Mouse (Mus musculus) lung, postnatal 36 days (tissue): ENCODE data around the gene Vps45.

Source experiments
- DNase-seq: peaks from one replicate; pipeline ENCODE4 v3.0.0; 2022; ENCODE audit warnings: mixed read lengths

Gene Vps45

DNA sequence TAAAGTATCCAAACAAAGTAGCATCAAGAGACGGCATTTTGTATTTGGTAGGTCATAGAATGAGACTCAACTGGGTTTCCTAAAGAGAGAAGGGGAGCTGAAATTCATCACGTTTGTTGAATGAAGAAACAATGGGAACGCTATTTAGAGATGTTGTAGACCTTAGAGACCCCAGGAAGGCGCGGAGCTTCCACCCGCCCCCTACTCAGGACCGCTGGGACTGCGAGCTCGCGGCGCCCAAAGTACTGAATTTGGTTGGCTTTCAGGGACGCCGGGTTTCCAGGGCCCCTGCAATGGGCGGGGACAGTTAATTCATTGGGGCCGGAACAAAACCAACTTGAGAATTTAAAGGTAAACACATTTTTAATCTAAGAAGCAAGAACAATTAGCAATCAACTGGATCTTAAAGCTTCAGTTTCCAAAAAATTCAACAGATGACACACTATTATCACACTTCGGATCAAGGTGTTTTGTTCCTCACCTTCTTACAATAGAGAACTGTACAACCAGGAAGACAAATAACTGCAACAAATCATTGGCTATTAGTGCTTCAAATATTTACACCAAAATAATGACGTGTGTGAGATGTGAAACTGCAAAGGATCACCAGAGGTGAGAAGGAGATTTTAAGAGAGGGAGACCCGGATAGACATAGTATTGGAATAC is at the start of gene Vps45:
TSS of gene Vps45 (minus strand) at position 236 of the 666 bp plus-strand sequence.
- peak; percentile 80 for DNase-seq

DNA sequence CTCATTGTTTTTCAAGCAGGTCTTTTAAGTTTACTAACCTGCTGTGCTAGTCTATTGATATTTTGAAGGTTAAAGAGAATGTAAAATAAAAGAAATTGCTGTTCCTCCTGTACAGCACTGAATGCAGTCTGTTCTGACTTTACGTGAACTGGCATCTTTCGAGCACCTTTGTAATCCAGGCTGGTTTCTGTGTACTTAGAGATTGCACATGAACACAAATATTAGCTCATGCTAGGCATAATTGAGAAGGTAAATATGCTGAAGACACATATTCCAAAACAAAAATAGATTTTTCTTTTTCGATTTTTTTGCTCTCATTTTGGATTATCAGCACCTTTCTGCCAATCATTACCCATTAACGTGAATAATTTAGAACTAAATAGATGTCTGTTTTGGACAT is 47.9 kb upstream of the Vps45 start:
- no peak for DNase-seq

DNA sequence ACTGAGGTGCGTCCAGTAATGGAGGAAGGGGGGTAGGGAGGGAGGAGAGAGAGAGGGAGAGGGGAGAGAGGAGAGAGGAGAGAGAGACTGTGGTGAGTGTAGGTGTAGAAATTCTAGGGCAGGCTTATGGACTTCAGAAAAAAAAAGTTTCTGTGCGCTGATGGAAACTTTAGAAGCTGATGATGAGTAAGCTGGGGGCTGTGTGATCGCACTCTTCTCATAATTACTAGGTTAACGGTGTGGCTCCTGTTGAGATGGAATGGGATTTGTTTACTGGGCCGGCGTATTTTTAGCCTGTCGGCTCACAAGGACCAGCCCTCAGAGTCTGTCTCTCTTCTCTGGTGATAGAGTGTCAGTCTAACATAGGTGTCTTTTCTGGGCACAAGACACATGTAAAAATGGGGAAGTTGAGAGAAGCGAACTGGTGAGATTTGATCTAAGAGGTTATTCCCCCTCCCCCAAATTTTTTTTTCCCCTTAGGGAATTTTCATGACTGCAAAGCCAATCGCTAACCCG is 47.0 kb upstream of the Vps45 start:
- peak; percentile 21 for DNase-seq

DNA sequence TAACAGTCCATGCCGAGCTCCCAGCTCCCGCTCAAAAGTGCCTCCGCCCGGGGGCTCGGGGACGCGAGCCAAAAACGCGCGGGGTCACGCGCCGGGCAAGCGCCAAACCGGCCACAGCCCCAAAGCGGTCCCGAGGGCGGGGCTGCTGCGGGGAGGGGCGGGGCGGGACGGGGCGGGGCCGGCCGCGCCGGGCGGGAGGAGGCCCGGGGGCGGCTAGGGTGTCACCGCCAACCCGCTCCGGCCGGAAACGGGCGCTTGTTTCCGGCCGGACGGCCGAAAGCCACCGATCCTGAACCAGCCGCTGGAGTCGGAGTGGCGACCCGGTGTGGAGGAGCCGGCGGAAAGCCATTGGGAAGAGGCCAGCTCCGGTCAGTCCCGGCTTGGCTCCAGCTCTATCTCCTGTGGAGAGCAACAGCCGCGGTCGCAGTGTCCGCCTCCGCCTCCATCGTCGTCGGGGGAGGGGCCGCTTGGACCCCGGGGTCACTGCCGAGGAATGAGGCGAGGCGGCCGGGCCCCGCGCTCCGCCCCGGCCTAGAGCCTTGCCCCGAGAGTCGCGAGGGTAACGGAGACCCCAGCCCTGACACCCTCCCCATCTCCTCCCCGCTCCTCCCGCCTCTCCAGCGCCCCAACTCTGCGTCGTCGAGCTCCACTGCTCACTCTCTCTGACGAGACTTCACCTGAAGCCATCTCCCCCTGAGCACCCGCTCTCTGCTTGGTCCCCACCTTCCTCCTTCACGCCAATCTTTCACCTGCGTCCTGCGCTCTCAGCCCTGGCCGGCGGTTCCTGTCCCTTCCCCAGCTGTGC is 46.2 kb upstream of the Vps45 start, which contains the start of gene Otud7b:
TSS of gene Otud7b (plus strand) at position 267 of the 805 bp plus-strand sequence.
- peak; percentile 73 for DNase-seq

DNA sequence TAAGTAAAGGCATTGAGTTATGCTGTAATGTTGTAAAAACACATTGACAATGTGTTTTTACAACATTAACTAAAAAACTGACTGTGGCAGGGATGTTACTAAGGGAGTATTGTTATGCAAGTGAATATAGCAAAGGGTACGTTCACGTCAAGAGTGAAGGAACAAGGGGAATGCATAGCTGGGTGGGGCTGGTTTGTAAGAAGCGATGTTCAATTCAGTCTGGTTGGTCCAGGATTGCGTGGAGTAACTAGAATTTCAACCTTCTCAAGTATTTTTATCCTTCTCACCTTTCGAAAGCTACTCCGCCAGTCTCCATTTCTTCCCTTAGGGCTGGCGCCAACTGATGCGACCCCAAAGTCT is 45.6 kb upstream of the Vps45 start:
- DNase-seq = no peak

DNA sequence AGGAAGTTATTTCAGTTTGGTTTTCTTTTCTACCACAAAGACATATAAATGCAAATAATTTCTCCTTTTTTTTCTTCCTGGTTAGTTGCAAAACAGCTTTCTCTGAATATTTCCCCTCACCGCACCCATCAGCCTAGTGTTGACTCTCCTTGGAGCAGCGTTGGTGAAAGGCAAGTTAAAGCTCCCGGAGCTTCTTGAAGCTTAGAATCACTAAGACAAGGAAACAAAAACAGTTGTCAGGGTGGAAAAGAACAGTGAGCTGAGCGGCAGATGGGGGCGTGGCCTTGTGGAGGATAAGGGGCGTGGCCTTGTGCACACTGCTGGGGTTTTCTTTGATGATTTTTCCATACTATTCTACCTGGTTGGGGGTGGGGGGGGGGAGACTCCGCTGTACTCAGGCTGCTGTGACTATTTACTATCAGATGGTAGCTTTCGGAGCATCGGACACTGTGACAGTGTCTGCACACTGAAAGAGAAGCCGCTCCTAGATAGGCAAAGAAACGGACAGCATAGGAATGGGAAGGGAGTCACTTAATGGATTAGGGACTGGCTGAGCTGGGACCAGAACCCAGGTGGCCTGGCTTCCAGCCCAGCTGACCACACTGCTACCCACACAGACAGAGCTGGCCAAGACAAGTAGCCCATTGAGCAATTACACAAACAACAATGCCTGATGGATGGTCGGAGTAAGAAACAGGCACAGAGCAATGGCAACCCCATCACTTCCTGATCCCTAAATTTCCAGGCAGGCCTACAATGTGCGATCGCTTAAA is 44.0 kb upstream of the Vps45 start:
- DNase-seq = peak; percentile 78

- DNase-seq = peak; percentile 88
Observed at GRCm38 (mm10) chr3:96098616-96099267, 40.5 kb upstream of the Vps45 start.

DNA sequence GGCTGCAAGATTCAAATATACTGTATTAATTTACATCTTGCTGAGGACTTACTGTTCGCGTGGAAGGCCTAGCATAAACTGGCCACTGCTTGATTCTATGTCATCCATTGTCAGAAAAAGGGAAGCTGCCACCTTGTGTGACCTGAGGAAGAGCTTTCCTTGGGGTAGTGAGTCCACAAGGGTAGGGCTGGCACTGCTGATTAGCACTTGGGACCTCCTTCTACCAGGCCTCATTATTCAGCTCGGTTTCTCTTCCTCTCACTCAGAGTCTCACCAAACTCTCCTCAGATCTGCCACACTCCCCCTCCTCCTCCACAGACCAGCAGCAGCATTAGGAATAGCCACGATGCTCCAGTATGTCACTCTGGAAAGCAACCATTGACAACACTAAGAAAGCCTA is 39.9 kb upstream of the Vps45 start:
- no peak for DNase-seq

DNA sequence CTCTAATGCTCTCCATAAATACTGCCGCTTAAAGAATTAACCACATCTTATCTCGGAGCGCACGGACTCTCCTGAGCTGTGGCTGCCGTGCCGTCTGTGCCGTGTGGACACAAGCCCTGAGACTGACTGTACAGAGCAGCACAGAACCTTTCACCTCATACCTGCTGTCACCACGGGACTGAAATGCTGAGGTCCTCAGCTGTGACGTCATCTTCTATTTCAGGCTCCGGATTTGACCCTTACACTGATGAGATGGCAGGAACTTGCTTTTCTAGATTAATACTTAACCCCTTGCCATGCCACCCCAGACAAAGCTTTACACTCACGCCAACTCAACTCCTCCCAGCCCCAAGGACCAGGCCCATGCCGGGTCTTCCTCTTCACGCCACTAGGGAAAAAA is 35.9 kb upstream of the Vps45 start:
- no peak for DNase-seq

DNA sequence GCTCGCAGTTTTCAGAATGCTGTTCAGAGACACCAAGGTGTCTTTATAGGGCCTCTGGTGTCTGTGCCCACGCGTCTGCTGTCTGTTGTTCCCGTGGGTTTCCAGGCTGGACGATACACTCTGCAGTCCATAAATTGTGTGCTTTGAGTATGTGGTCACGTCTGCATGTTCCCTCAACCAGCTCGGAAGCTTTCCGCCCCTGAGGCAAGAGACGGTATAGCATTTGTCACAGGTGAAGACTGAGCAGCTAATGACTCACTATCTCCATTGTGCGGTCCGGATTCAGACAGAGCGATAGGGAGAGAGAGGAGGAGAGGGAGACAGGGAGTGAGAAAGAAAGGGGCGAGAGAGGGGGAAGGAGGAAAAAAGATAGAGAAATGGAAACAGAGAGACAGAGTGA is 35.2 kb upstream of the Vps45 start:
- no peak for DNase-seq

DNA sequence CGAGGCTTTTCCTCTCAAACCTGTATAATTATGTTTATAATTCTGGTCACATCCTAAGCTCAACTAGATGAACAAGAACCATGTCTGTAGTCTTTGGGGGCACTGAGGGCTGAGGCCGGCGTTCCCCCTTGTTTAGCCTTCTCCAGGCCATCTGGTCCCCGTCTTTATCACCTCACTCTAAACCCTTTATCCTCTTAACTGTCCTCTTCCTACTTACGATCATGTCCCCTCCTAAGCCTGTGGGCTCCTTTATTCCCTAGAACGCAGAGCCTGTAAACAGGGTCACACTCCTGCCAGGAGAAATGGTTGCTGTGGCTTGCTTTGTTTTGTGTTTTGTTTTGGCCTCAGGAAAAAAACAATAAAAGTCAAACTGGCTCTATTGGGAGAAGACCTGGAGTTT is 33.7 kb upstream of the Vps45 start:
- no peak for DNase-seq

GRCm38 (mm10) chr3:96091146-96091545 is 32.9 kb upstream of the Vps45 start:
- no peak for DNase-seq

GRCm38 (mm10) chr3:96089882-96090489 is 31.7 kb upstream of the Vps45 start:
- DNase-seq = peak; percentile 57

DNA sequence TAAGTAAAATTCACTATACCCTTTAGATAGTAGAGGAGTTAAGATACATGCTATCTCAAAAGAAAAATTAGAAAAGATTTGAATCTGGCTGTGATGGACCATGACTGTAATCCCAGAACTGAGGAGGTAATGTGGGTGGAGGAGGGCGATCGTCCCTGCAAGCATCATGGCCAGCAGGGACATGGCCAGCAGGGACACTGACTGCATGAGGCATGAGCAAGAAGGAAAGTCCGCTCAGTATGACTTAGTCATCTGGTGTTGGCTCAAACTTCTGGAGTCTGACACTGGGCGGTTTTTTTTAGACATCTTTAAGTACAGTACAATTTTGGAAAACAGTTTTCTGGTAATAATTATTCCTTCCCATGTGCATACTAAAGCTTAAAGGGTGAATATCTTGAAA is 29.5 kb upstream of the Vps45 start:
- no peak for DNase-seq

DNA sequence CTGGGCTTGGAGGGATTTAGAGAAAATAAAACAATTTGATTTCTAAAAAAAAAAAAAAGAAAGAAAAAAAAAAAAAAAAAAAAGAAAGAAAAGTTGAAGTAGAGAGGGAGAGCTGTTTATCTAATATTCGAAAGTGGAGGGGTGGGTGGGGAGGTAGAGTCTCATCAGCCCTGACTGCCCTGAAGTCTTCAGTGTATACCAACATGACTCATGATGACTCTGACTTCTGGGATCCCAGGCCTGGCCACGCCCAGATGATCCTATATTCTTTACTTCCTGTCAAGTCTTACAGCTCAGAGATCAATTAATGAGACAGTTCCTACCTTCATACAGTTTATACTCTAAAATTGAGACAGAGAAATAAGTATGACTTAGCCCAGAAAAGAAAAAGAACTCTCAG is 29.0 kb upstream of the Vps45 start:
- DNase-seq = no peak

GRCm38 (mm10) chr3:96084146-96084755 is 26.0 kb upstream of the Vps45 start:
- DNase-seq = no peak

- DNase-seq = no peak
Observed at GRCm38 (mm10) chr3:96082714-96083508, 24.6 kb upstream of the Vps45 start.

DNA sequence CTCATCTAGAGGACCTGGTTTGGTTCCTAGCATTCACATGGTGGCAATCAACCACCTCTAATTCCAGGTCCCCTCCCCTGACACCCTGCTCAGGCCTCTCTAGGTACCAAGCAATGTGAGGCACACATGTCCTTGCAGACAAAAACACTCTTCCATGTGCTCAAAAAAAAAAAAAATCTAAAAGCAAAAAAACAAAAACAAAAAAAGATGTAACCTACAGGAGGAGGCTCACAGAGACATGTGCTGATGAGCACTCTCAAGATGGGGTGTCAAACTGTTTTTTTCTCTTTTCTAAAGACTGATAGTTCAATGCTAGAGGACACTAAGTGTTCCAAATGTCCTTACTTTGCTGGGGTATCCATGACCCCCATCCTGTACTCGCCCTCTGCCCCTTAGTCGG is 23.8 kb upstream of the Vps45 start:
- DNase-seq = no peak

DNA sequence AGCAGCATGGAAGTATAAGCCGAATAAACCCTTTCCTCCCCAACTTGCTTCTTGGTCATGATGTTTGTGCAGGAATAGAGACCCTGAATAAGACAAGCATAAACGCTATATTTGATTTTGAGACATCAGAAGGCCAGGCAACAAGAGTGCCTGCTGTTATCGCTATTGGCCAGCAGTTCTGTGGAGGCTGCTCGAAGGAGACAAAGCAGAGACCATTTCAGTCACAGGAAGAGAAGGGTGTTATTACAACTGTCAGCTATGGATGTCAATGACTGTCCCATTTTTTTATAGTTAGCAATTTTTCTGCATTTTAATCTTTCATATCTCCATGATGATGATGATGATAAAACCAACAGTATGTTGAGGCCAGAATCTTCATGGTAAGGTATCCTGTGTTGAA is 23.4 kb upstream of the Vps45 start:
- DNase-seq = no peak

- DNase-seq = peak; percentile 51
Observed at GRCm38 (mm10) chr3:96081006-96081405, 22.7 kb upstream of the Vps45 start.

- no peak for DNase-seq
Observed at GRCm38 (mm10) chr3:96078711-96079110, 20.4 kb upstream of the Vps45 start.
